Mouse (Mus musculus): ENCODE results near the gene Hist1h3c. TPM values are rescaled to one million over a fixed set of nuclear protein-coding genes. Genes with fewer than 3 reads are reported as not detected.

Gene Hist1h3c
- total and polyA plus RNA-seq, 3 experiments, result 2.5 TPM; not detected in 2

DNA sequence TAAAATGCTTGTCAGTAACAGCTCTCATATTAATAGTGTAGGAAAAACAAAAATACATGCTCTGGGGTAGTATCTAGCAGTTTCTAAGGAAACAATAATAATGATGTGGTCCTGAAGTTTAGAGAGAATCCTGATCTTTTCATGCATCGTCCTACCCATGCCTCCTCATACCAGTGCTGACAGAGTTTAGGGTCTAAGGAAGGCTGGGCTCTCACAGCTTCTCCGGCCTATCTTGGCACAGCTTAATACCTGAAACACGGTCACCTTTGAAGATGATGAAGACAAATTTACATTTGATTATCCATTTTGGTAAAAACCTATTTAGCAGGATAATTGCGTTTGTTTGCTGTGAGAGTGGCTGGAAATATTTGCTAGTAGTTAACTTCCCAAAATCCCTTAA, 1.4 kb downstream of the Hist1h3c start:
- no peaks in the 10 kb centered on the region for H3K27me3 ChIP-seq (ENCODE audit: control insufficient read depth, insufficient read depth, low read length)
- H3K79me2 ChIP-seq (replicated peaks; ENCODE audit: control insufficient read depth, insufficient read depth, low read length), result no peaks in the 10 kb centered on the region
- intact Hi-C loops (cut with DNase I), result loop anchor here (5.0 kb wide), 2 partner anchors 162 to 212 kb away; partner anchors contain the start of genes Hist1h2af, Hist1h4d and Hist1h4h
- TF ChIP-seq EP300 (IDR thresholded peaks at IDR 0.05; ENCODE audit: insufficient read depth, low read depth, low read length) (no peak), CTCF (IDR thresholded peaks at IDR 0.05) (no peak), POLR2A (IDR thresholded peaks at IDR 0.05; ENCODE audit: insufficient read depth, low read depth, low read length) (no peak)
- DNase-seq, result no peak
- no peak overlapping the region for H3K27ac ChIP-seq
- no peak overlapping the region for H3K9ac ChIP-seq (ENCODE audit: low read depth, low read length)
- WGBS, result 56% methylated on average over 4 of the region's 4 CpGs
- peaks cover 13% of the 10 kb centered on the region for H3K36me3 ChIP-seq (ENCODE audit: control insufficient read depth, insufficient read depth, low read length)
- peaks cover 4% of the 10 kb centered on the region for H3K4me1 ChIP-seq (ENCODE audit: control insufficient read depth, insufficient read depth, low read length)
- no peak overlapping the region for H3K4me3 ChIP-seq

DNA sequence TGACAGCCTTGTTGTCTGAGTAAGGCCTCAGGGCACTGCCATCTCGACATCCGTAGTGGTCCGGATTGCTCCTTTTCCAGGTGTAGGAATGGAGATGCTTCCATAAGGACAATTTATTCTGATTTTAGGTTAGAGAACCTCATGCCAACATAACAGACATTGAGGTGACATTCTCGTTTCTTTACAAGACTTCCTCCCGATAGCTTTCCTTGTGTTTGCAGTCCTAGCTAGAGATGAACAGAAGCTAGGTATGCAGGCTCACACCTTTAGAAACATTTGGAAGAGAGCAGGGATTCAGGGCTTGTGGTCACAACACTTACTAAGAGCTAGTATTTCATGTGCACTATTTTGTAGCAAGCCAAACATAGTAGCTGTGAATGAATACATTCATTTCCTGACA, 2.2 kb downstream of the Hist1h3c start:
- intact Hi-C loops (cut with DNase I), result loop anchor here (5.0 kb wide), 2 partner anchors 161 to 211 kb away; partner anchors contain the start of genes Hist1h2af, Hist1h4d and Hist1h4h
- Histone ChIP-seq H3K79me2 (replicated peaks; ENCODE audit: control insufficient read depth, insufficient read depth, low read length) (no peaks in the 10 kb centered on the region), H3K27me3 (ENCODE audit: control insufficient read depth, insufficient read depth, low read length) (no peaks in the 10 kb centered on the region), H3K27ac (no peak overlapping the region), H3K9ac (ENCODE audit: low read depth, low read length) (no peak overlapping the region), H3K4me1 (ENCODE audit: control insufficient read depth, insufficient read depth, low read length) (peaks cover 4% of the 10 kb centered on the region), H3K36me3 (ENCODE audit: control insufficient read depth, insufficient read depth, low read length) (peaks cover 13% of the 10 kb centered on the region), H3K4me3 (no peak overlapping the region)
- TF ChIP-seq CTCF (IDR thresholded peaks at IDR 0.05), result no peak
- TF ChIP-seq EP300 (IDR thresholded peaks at IDR 0.05; ENCODE audit: insufficient read depth, low read depth, low read length), result no peak
- TF ChIP-seq POLR2A (IDR thresholded peaks at IDR 0.05; ENCODE audit: insufficient read depth, low read depth, low read length), result no peak
- 83% methylated on average over 5 of the region's 5 CpGs for WGBS
- no peak for DNase-seq

DNA sequence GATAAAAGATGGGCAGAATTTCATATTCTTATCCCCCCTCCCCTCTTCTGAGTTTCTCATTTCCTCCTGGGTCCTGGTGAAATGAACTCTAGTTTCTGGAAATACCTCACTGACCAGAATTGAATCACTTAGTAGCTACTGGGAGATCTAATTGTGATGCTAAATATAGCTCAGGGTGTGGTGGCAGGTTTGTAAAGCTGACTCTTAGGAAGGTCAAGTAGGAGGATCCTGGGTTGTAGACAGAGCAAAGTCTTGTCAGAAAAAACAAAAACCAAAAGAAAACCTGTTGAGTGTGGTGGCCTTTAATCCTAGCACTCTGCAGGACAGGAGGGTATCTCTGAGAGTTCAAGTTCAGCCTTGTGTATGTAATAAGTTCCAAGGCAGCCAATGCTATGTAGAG, 3.4 kb downstream of the Hist1h3c start:
- no peak overlapping the region for H3K27ac ChIP-seq
- intact Hi-C loops (cut with DNase I), result loop anchor here (5.0 kb wide), 2 partner anchors 160 to 210 kb away; partner anchors contain the start of genes Hist1h2af, Hist1h4d and Hist1h4h
- peaks cover 18% of the 10 kb centered on the region for H3K36me3 ChIP-seq (ENCODE audit: control insufficient read depth, insufficient read depth, low read length)
- DNase-seq, result no peak
- TF ChIP-seq CTCF (IDR thresholded peaks at IDR 0.05), result no peak
- TF ChIP-seq POLR2A (IDR thresholded peaks at IDR 0.05; ENCODE audit: insufficient read depth, low read depth, low read length), result no peak
- no peak for TF ChIP-seq EP300 (IDR thresholded peaks at IDR 0.05; ENCODE audit: insufficient read depth, low read depth, low read length)
- H3K4me1 ChIP-seq (ENCODE audit: control insufficient read depth, insufficient read depth, low read length), result peaks cover 3% of the 10 kb centered on the region
- H3K4me3 ChIP-seq, result no peak overlapping the region
- H3K79me2 ChIP-seq (replicated peaks; ENCODE audit: control insufficient read depth, insufficient read depth, low read length), result no peaks in the 10 kb centered on the region
- no peak overlapping the region for H3K9ac ChIP-seq (ENCODE audit: low read depth, low read length)
- no peaks in the 10 kb centered on the region for H3K27me3 ChIP-seq (ENCODE audit: control insufficient read depth, insufficient read depth, low read length)

DNA sequence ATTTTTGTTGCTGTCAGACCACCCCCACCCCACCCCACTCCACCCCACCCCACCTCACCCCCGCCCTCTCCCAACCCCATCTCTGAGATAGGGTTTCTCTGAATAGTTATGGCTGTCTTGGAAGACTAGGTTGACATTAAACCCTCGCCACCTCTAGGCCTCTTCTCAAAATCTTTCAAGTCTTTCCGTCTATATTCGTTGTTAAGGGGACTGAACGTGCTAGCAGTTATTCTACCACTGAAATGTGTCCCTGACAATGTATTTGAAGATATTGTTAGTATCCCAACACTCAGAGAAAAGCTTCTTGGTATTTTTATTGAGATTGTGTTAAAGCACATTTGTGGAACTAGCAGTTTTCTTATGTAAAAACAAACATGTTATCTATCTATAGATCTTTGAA, 4.5 kb downstream of the Hist1h3c start:
- no peak overlapping the region for H3K9ac ChIP-seq (ENCODE audit: low read depth, low read length)
- intact Hi-C loops (cut with DNase I), result loop anchor here (5.0 kb wide), 2 partner anchors 159 to 209 kb away; partner anchors contain the start of genes Hist1h2af, Hist1h4d and Hist1h4h
- H3K4me3 ChIP-seq, result peak overlapping the region; percentile 89; the same call in 1 of the 2 replicates
- TF ChIP-seq EP300 (IDR thresholded peaks at IDR 0.05; ENCODE audit: insufficient read depth, low read depth, low read length), result no peak
- H3K4me1 ChIP-seq (ENCODE audit: control insufficient read depth, insufficient read depth, low read length), result peaks cover 2% of the 10 kb centered on the region
- H3K79me2 ChIP-seq (replicated peaks; ENCODE audit: control insufficient read depth, insufficient read depth, low read length), result no peaks in the 10 kb centered on the region
- H3K27ac ChIP-seq, result no peak overlapping the region
- 58% methylated on average over 5 of the region's 5 CpGs for WGBS
- DNase-seq, result no peak
- no peaks in the 10 kb centered on the region for H3K27me3 ChIP-seq (ENCODE audit: control insufficient read depth, insufficient read depth, low read length)
- peaks cover 18% of the 10 kb centered on the region for H3K36me3 ChIP-seq (ENCODE audit: control insufficient read depth, insufficient read depth, low read length)

DNA sequence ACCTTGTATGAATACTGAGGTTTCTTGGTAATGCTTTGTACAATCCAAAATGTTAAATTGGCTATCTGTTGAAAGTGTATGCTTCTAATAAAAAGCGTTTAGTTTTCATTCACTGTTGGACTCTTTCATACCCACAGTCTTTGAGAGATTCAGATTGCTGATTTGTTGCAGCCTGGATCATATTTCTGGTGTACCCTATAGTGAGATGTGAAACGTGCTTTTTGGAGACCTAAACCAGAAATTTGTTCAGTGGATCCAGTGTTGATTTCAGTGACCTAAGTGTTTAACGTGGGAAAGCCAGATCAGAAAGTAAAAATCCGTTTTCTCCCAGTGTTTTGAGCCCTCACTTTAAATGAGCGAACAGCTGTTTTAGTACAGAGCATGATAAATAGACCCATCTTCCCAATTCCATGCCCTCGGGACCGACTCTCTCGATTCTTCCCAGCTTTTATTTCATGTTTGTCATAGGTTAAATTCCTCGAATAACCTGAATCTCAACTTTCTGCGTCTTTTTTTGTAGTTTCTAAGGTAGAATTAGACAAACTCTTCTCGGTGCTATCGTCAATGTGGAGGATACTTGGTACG, 5.1 kb downstream of the Hist1h3c start:
- Histone ChIP-seq H3K9ac (ENCODE audit: low read depth, low read length) (peak overlapping the region; percentile 85), H3K4me1 (ENCODE audit: control insufficient read depth, insufficient read depth, low read length) (peaks cover 1% of the 10 kb centered on the region; the same call in 1 of the 2 replicates), H3K4me3 (peak overlapping the region; percentile 89), H3K27me3 (ENCODE audit: control insufficient read depth, insufficient read depth, low read length) (no peaks in the 10 kb centered on the region), H3K79me2 (replicated peaks; ENCODE audit: control insufficient read depth, insufficient read depth, low read length) (no peaks in the 10 kb centered on the region), H3K27ac (peak overlapping the region; percentile 96), H3K36me3 (ENCODE audit: control insufficient read depth, insufficient read depth, low read length) (peaks cover 18% of the 10 kb centered on the region)
- 25% methylated on average over 13 of the region's 13 CpGs for WGBS
- no peak for TF ChIP-seq EP300 (IDR thresholded peaks at IDR 0.05; ENCODE audit: insufficient read depth, low read depth, low read length)
- TF ChIP-seq CTCF (IDR thresholded peaks at IDR 0.05), result no peak
- TF ChIP-seq POLR2A (IDR thresholded peaks at IDR 0.05; ENCODE audit: insufficient read depth, low read depth, low read length), result no peak
- no peak for DNase-seq
- intact Hi-C loops (cut with DNase I), result loop anchor here (5.0 kb wide), 2 partner anchors 158 to 208 kb away; partner anchors contain the start of genes Hist1h2af, Hist1h4d and Hist1h4h

DNA sequence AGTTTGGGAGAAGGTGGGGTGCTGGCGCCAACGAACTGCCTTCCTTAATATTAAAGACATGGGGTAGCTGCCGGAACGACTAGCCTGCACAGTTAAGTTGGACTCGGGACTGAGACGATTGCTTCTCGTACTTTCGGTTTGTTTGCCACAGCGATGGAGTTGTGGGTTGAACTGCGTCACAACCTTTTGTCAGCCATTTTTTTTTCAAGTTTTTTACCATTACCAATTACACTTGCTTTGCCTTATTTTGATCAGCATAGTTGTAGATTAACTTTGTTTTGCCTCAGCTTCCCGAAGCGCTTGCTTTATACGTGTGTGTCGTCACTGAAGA, 5.5 kb downstream of the Hist1h3c start:
- Histone ChIP-seq H3K36me3 (ENCODE audit: control insufficient read depth, insufficient read depth, low read length) (peaks cover 18% of the 10 kb centered on the region), H3K27me3 (ENCODE audit: control insufficient read depth, insufficient read depth, low read length) (no peaks in the 10 kb centered on the region), H3K4me3 (peak overlapping the region; percentile 89), H3K9ac (ENCODE audit: low read depth, low read length) (peak overlapping the region; percentile 85), H3K27ac (peak overlapping the region; percentile 96), H3K4me1 (ENCODE audit: control insufficient read depth, insufficient read depth, low read length) (peaks cover 1% of the 10 kb centered on the region; the same call in 1 of the 2 replicates), H3K79me2 (replicated peaks; ENCODE audit: control insufficient read depth, insufficient read depth, low read length) (no peaks in the 10 kb centered on the region)
- intact Hi-C loops (cut with DNase I), result loop anchor here (1.0 to 10.0 kb wide), 4 partner anchors 42 to 1985 kb away; partner anchors contain the start of genes Hist1h2af, Hist1h2ak, Hist1h2bn and Hist1h4c
- WGBS, result 0% methylated on average over 14 of the region's 14 CpGs
- TF ChIP-seq POLR2A (IDR thresholded peaks at IDR 0.05; ENCODE audit: insufficient read depth, low read depth, low read length) (no peak; the same call in 1 of the 2 replicates), EP300 (IDR thresholded peaks at IDR 0.05; ENCODE audit: insufficient read depth, low read depth, low read length) (no peak), CTCF (IDR thresholded peaks at IDR 0.05) (no peak)
- no peak for DNase-seq
